Mouse (Mus musculus) G1E (cell line): ENCODE results near the gene Tnfrsf21. TPM values are rescaled to one million over a fixed set of nuclear protein-coding genes. Genes with fewer than 3 reads are reported as not detected.

Experiments used
- ATAC-seq: 2 replicates; pipeline ENCODE4 v1.8.0; 2016; ENCODE audit warnings: mild to moderate bottlenecking; ENCODE audit not compliant: insufficient number of reproducible peaks, poor library complexity, low FRiP score, severe bottlenecking; ENCODE audit errors: extremely low read depth
- DNase-seq: peaks from one replicate; pipeline ENCODE4 v3.0.0; 2012; ENCODE audit warnings: low spot score
- H3K27me3 ChIP-seq: 2 replicates; pipeline ENCODE4 v1.6.1; 2012; ENCODE audit warnings: mild to moderate bottlenecking, low read length, inconsistent platforms; ENCODE audit not compliant: insufficient read depth
- H3K36me3 ChIP-seq: replicated peaks from 2 replicates; pipeline ENCODE3; 2012; ENCODE audit warnings: mild to moderate bottlenecking, inconsistent platforms
- H3K4me1 ChIP-seq: 2 replicates; pipeline ENCODE4 v1.6.1; 2012; ENCODE audit warnings: low read depth, low read length, inconsistent platforms, mixed read lengths; ENCODE audit not compliant: insufficient read depth
- H3K4me3 ChIP-seq: 2 replicates; pipeline ENCODE4 v1.5.1; 2012; ENCODE audit warnings: low read depth, mild to moderate bottlenecking, inconsistent platforms, low read length, moderate library complexity, mixed read lengths
- H3K9me3 ChIP-seq: replicated peaks from 2 replicates; pipeline ENCODE4 v1.6.1; 2012; ENCODE audit warnings: inconsistent platforms
- CTCF ChIP-seq: IDR thresholded peaks from 2 replicates; pipeline ENCODE4 v1.5.1; 2012; ENCODE audit warnings: low read depth, low read length, inconsistent platforms, mixed read lengths
- GATA1 ChIP-seq: IDR thresholded peaks from 2 replicates; pipeline ENCODE4 v1.6.1; 2012; ENCODE audit warnings: borderline replicate concordance, low read length, inconsistent platforms, mixed read lengths
- GATA2 ChIP-seq: IDR thresholded peaks from 2 replicates; pipeline ENCODE4 v1.6.1; 2012; ENCODE audit warnings: low read depth, low read length, inconsistent platforms, borderline replicate concordance
- POLR2AphosphoS5 ChIP-seq: IDR thresholded peaks from 2 replicates; pipeline ENCODE4 v1.6.1; 2012; ENCODE audit warnings: low read depth, low read length, inconsistent platforms; ENCODE audit not compliant: insufficient replicate concordance
- TAL1 ChIP-seq: conservative IDR thresholded peaks from 2 replicates; pipeline ENCODE4 v1.6.1; 2012; ENCODE audit warnings: low read depth, low read length, inconsistent platforms, mixed read lengths
- polyA plus RNA-seq: library from polyadenylated mRNA; stranded (reverse); fragments of >175 nt; gene quantifications from 2 replicates; pipeline ENCODE4 v1.2.3, GENCODE M21; 2012
- total RNA-seq, 2 experiments: library from RNA; stranded (forward) in 1 of 2; stranded (reverse) in 1 of 2; fragments of 200-1000 nt in 1 of 2; fragments of >200 nt in 1 of 2; fragmentation: Nextera tagmentation in 1 of 2; gene quantifications; 2 replicates each; pipeline ENCODE4 v1.2.3; 2014 to 2017

The Tnfrsf21 gene
- total RNA-seq (2014; fragmentation: Nextera tagmentation): not detected in 2 replicates
- 0.06 TPM in 1 of 2 replicates, not detected in the other for total RNA-seq (2017)
- polyA plus RNA-seq: not detected in 2 replicates

DNA sequence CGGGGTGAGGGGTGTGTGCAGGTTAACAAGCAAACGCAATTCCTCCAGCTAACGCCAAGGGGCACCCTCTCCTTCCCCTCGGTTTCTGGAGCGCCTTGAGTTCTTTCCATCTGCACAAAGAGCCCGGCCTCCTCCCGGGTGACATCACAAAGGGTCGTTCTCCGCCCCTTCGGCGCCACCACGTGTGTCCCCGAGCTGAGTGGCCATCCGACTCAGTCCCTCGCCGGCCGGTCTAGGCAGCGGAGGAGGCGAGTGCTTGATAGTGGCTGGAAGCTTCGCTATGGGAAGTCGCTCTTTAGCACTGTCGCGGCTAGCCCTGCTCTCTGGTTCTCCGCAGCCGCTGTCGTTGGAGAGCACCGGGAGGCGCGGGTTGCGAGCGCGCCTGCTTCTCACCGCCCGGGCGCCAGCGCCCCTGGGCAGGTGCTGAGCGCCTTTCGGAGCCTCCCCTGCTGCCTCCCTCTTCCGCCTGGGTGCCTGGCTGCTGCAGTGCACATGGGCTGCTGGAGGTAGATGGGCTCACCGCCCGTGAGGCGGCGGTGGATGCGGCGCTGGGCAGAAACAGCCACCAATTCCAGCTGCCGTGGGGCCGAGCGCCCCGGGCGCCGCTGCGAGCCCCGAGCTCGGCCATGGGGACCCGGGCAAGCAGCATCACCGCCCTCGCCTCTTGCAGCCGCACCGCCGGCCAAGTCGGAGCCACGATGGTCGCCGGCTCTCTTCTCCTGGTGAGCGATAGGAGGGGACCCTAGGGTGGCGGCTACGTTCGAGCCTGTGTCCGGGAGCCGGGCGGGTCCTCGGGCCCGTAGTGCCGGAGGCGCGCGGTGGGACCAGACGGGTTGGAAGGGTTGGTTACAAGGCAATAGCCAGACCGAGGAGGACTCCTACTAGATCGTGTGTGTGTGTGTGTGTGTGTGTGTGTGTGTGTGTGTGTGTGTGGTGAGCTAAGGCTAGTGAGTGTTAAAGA is at the start of gene Tnfrsf21:
TSS of gene Tnfrsf21 (plus strand) at position 185 of the 961 bp plus-strand sequence.
- ATAC-seq (no peak), DNase-seq (no peak)
- peaks cover 41% of the 10 kb centered on the region for H3K9me3 ChIP-seq
- no peak within 1 kb of the TSS; the same call in 1 of the 2 replicates for H3K4me3 ChIP-seq
- no peaks in the 10 kb centered on the region for H3K27me3 ChIP-seq
- H3K4me1 ChIP-seq: no peaks in the 10 kb centered on the region
- no peaks in the 10 kb centered on the region for H3K36me3 ChIP-seq
- no peak for TF ChIP-seq CTCF
- TF ChIP-seq POLR2AphosphoS5: no peak
- TF ChIP-seq TAL1: no peak
- no peak for TF ChIP-seq GATA2
- TF ChIP-seq GATA1: no peak

DNA sequence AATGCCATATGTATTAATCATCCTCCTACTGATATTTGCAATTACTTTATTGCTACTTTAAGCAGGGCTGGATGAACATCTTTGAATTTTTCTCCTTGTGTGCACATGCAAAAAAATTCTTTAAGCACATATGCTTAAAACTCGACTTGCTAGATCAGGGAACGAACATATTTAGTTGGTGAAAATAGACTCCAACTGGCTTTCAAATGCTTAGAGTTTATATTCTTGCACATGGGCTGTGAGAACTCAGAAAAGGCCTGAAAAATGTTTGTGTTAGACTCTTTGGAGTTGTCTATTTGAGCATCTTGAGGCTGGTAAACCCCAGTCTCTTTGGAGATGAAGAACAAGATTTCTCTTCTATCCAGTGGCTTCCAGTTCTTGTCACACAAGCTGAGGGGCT is 48.2 kb upstream of the Tnfrsf21 start:
- Histone ChIP-seq H3K4me3 (no peak overlapping the region), H3K9me3 (peaks cover 19% of the 10 kb centered on the region), H3K36me3 (no peaks in the 10 kb centered on the region), H3K4me1 (no peaks in the 10 kb centered on the region), H3K27me3 (no peaks in the 10 kb centered on the region)
- ATAC-seq (no peak), DNase-seq (no peak)
- no peak for TF ChIP-seq GATA1
- no peak for TF ChIP-seq POLR2AphosphoS5
- no peak for TF ChIP-seq TAL1
- TF ChIP-seq CTCF: no peak

DNA sequence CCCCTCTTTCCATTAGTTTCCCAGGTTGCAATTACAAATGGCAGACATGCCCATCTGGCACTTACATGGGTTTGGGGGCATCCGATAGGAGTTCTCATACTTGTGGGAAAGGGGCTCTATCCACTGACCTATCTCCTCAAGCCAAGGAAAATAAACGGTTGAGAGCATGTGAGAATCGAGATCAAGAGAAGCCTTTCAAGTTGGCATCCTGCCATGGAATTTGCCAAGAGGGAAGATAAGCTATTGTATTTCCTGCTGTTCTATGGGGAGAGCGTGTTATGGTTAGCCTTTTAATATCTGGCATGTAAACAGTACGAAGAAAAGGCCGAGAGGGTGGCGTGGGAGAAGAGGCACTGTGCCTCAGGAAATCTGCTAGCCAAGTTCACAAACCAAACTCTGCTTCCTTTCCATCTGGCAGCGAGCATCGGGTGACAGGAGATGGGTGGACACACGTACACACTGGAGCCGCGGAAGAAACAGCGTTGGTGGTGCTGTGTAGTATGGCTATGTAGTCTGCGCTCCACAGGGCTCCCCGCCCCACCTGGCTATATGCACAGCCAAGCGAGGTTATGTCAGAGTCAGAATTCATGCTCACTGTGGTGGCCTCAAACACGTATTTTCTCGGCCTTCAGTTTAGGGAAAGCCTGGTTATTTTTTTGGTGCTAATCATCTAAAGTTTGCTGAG is 40.9 kb upstream of the Tnfrsf21 start:
- no peaks in the 10 kb centered on the region for H3K4me1 ChIP-seq
- H3K27me3 ChIP-seq: no peaks in the 10 kb centered on the region
- TF ChIP-seq TAL1 (no peak), CTCF (no peak), POLR2AphosphoS5 (no peak), GATA1 (no peak), GATA2 (no peak)
- H3K4me3 ChIP-seq: no peak overlapping the region; the same call in 1 of the 2 replicates
- peaks cover 14% of the 10 kb centered on the region for H3K9me3 ChIP-seq
- DNase-seq (no peak), ATAC-seq (no peak)
- no peaks in the 10 kb centered on the region for H3K36me3 ChIP-seq

DNA sequence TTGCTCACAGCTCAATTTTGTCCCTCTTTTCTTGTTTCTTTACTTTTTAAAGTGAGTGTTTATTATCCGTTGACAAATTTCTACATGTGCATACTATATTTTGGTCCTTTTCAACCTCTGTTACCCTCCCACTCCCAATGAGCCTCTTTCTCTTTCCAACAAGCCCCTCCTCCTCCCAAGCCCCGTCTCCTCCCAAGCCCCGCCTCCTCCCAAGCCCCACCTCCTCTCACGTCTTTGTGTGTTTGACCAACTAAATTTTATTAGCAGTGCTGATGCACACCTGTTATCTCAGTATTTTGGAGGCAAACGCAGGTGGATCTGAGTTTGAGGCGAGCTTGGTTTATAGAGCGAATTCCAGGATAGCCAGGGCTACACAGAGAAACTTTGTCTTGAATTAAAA is 38.6 kb upstream of the Tnfrsf21 start:
- ATAC-seq (no peak), DNase-seq (no peak)
- H3K9me3 ChIP-seq: peaks cover 23% of the 10 kb centered on the region
- no peaks in the 10 kb centered on the region for H3K27me3 ChIP-seq
- no peak overlapping the region for H3K4me3 ChIP-seq
- no peaks in the 10 kb centered on the region for H3K36me3 ChIP-seq
- H3K4me1 ChIP-seq: no peaks in the 10 kb centered on the region
- TF ChIP-seq GATA2 (no peak), GATA1 (no peak), CTCF (no peak), TAL1 (no peak), POLR2AphosphoS5 (no peak)

DNA sequence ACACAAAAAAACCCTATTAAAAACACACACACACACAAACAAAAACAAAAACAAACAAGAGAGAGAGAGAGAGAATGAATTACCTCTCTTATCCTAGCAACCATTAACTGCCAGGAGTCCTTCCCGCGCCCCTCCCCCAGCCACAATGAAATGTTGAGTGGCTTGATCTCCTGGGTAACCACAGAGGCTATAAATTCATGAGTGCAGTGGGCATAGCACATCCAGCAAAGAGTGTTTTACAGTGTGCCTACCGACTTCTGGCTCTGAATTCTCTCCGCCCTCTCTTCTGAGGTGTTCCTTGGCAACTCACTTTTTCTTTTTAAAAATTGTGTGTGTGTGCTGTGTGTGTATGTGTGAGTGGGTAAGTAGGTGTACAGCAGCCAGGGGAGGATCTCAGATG is 38.0 kb upstream of the Tnfrsf21 start:
- Histone ChIP-seq H3K4me1 (no peaks in the 10 kb centered on the region), H3K27me3 (no peaks in the 10 kb centered on the region), H3K9me3 (peaks cover 26% of the 10 kb centered on the region), H3K4me3 (no peak overlapping the region), H3K36me3 (no peaks in the 10 kb centered on the region)
- DNase-seq (no peak), ATAC-seq (no peak)
- no peak for TF ChIP-seq POLR2AphosphoS5
- no peak for TF ChIP-seq GATA2
- no peak for TF ChIP-seq GATA1
- TF ChIP-seq TAL1: no peak
- TF ChIP-seq CTCF: no peak

DNA sequence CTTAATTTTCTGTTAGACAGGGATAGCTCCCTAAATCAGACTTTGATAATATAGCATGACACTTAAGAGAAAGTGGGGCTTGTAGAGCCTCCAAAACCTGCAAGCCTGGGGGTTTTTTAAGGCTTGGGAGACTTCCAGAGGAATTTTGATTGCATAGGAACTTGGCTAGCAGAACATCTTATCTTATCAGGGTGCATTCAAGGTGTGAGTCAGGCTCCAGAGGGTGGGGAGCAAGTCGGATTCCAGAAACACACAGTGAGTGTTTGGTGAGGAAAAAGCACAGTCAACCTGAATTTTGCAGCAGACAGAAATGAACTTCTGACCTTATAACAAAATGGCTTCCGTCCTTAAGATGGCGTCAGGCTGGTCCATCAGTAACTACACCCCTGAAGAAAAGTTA is 34.5 kb upstream of the Tnfrsf21 start:
- TF ChIP-seq POLR2AphosphoS5: no peak
- no peak for TF ChIP-seq CTCF
- no peak for TF ChIP-seq GATA2
- TF ChIP-seq GATA1: no peak
- TF ChIP-seq TAL1: no peak
- no peaks in the 10 kb centered on the region for H3K4me1 ChIP-seq
- DNase-seq (no peak), ATAC-seq (no peak)
- no peaks in the 10 kb centered on the region for H3K27me3 ChIP-seq
- H3K9me3 ChIP-seq: peaks cover 29% of the 10 kb centered on the region
- H3K36me3 ChIP-seq: no peaks in the 10 kb centered on the region
- H3K4me3 ChIP-seq: no peak overlapping the region
